Mouse (Mus musculus) gastrocnemius, postnatal 10 days (tissue): ENCODE results near the gene Rdh16f1. TPM values are rescaled to one million over a fixed set of nuclear protein-coding genes. Genes with fewer than 3 reads are reported as not detected.

Experiments used
- DNase-seq: peaks from one replicate; pipeline ENCODE4 v3.0.0; 2021; ENCODE audit warnings: mixed read lengths
- long read RNA-seq, 2 experiments: library from polyadenylated mRNA; stranded (forward); transcript quantifications; one replicate each; pipeline ENCODE4 v2.0.0; 2021
- total RNA-seq, 2 experiments: library from RNA; stranded (reverse); gene quantifications; 2 replicates each; pipeline ENCODE4 v1.2.3; 2021

The Rdh16f1 gene
- under 1 TPM in 1 of 2 experiments, not detected in 1; 0.34 TPM for total RNA-seq
- long read RNA-seq, experiment 1, result 0 reads
- long read RNA-seq, experiment 2, result 0 reads

DNA sequence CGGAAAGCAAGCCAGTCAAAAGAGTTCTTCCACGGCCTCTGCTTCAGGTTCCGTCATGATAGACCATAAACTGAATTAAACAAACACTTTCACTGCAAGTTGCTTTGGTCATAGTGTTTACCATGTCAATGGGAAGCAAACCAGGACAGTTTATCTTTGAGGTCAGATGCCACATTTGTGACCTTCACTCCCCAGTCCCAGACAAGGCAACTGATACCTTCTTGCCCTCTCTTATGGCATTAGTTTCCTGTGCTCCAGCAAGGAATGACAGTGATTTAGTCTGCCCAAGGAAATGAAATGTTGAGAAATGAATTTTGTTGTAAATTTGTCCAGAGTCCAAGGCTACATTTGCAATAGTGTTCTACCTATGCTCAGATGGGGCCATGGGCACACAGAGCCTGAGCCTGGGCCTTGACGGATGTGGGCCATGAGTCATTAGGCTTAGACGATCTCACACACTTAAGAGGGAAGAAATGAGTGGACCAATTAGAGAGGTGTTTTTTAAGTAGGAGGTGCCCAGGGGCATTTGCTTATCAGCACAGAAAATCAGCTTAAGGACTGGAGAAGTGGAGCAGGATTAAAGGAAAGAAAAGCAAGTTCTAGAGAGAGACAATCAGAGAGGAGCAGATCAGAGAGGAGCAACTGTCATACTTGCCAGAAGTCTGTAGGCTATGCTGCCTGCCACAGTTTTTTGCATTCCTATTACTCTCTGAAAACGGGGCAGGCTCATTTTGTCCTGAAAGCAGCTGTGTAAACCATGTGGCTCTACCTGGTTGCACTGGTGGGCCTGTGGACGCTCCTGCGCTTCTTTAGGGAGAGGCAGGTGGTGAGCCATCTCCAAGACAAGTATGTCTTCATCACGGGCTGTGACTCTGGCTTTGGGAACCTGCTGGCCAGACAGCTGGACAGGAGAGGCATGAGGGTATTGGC lies at the start of gene Rdh16f1, which contains the start of gene Rdh1:
Gene Rdh16f1 (plus strand): TSS at position 607 of the 930 bp plus-strand sequence.
Gene Rdh1 (plus strand): TSS at position 541 of the 930 bp plus-strand sequence.
- DNase-seq, result no peak

DNA sequence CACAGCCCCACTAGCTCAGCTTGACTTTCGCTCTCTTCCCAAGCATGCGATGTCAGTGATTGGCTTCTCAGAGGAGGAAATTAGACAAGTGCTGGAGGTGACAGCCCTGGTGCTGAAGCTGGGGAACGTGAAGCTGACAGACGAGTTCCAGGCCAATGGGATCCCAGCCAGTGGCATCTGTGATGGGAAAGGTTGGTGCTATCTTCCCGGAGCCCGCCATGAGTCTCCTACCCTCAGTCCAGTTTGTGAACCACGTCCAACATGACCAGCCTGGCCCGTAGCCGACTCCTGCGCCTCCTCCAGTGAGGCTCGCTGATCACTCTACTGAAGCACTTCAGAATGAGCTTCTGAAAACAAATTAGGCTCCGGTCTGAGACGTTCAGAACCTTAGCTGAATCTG lies 49.3 kb upstream of the Rdh16f1 start:
- no peak for DNase-seq

GRCm38 (mm10) chr10:127712736-127713135 lies 46.9 kb upstream of the Rdh16f1 start:
- DNase-seq, result no peak

GRCm38 (mm10) chr10:127721671-127722418 lies 37.7 kb upstream of the Rdh16f1 start:
- DNase-seq, result no peak

GRCm38 (mm10) chr10:127724178-127724577 lies 35.4 kb upstream of the Rdh16f1 start, which contains the start of gene Tac2:
Gene Tac2, plus strand, starts transcription at chr10:127724478.
- DNase-seq, result no peak

DNA sequence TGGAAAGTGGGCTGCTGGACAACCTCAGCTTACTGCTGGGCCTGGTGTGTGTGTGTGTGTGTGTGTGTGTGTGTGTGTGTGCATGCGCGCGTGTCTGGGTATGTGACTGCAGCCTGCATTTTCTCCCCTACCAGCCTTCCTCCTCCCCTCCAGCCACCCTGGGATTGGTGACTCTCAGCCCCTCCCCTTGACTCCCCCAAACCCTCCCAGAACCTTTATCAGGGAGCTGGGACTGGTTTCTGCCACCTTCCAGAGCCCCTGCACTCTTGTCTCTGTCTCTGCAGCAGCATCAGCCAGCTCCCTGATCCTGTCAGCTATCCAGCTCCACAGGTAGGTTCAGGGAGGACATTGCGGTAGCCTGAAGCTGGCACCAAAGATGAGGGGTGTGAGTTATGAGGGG lies 34.5 kb upstream of the Rdh16f1 start:
- no peak for DNase-seq

GRCm38 (mm10) chr10:127728437-127728836 lies 31.1 kb upstream of the Rdh16f1 start:
- no peak for DNase-seq

DNA sequence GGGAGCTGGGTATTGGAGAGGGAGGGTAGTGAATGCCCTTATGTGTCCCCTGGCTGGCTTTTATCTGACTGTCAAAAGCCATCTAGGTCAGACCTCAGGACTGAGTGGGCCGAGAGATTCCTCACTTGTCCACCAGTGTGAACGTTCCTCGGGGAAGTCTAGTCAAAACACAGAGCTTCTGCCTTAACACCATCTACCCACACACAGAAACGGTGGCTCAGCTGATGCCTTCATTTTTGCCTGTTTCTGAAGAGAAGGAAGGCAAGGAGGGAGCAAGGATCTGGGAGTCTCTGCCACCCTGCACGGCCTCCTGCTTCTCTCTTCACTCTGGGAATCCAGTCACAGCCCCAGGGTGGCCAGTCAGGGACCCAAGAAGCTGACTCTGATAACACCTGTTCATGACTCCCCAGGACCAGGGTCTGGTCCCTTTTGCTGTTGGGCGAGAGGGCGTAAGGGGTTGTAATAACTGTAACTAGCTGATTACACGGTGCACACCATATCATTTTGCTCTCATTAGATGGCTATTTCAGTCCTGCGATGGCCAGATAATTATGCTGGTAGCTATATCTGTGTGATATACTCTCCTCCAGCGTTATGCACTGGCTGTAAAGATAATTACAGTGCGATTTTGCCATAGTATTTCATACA lies 29.2 kb upstream of the Rdh16f1 start:
- DNase-seq, result no peak

- no peak for DNase-seq
Observed at GRCm38 (mm10) chr10:127730933-127731310, 28.7 kb upstream of the Rdh16f1 start.

DNA sequence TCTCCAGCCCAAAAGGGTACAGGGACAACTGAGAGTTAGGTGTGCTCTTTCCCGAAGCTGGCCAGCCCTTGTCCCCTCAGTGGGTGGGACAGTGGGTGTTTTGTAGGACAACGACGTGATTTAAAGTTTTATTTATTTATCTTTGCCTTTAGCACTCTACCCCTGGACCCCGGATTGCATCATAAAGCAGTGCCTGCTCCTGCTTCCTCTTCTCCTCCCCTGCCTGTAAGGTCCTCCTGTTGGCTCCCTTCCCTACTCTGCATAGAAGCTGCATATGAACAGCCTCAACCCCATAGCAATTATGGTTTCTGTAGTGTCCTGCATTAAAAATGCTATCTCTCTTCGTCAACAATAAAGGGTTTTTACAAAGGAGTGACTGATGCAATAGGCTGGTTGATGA lies 28.2 kb upstream of the Rdh16f1 start:
- no peak for DNase-seq

GRCm38 (mm10) chr10:127734434-127734833 lies 25.2 kb upstream of the Rdh16f1 start:
- no peak for DNase-seq

DNA sequence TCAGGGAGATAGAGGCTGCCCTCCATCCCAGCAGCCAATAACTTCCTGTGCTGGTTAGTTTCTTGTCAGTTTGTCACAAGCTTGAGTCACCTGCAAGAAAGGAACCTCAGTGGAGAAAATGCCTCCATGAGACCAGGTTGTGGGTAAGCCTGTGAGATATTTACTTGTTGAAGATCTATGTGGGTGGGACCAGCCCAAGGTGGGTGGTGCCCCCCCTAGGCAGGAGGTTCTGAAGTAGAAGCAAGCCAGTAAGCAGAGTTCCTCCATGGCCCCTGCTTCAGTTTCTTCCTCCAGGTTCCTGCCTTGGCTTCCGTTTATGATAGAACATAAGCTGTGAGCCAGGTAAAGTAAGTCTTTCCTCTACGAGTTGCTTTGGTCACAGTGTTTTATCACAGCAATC lies 23.3 kb upstream of the Rdh16f1 start:
- DNase-seq, result no peak

- DNase-seq, result no peak
Observed at GRCm38 (mm10) chr10:127736916-127737315, 22.7 kb upstream of the Rdh16f1 start.

DNA sequence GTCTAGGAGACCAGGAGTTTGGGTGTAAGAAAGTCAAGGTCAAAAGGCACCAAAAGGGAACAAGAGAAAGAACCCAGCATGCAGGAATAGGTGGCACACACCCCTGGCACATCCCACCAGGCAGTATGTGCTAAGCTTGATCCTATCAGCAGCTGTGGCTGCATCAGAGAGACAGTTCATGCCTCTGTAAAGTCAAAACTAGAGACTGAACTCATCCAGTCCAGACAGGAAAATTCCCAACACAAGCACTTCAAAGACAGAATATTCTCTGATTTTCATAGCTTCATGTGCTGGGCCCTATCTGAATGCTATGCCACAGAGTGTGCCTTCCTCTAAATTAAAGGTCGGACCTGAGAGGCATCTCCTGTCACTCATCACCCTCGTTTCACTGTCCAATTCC lies 22.0 kb upstream of the Rdh16f1 start:
- no peak for DNase-seq

- no peak for DNase-seq
Observed at GRCm38 (mm10) chr10:127738151-127738882, 21.3 kb upstream of the Rdh16f1 start.

- peak; percentile 89 for DNase-seq
Observed at GRCm38 (mm10) chr10:127739083-127739660, 20.4 kb upstream of the Rdh16f1 start, which contains the start of gene Zbtb39. Gene Zbtb39, plus strand, starts transcription at chr10:127739538.

DNA sequence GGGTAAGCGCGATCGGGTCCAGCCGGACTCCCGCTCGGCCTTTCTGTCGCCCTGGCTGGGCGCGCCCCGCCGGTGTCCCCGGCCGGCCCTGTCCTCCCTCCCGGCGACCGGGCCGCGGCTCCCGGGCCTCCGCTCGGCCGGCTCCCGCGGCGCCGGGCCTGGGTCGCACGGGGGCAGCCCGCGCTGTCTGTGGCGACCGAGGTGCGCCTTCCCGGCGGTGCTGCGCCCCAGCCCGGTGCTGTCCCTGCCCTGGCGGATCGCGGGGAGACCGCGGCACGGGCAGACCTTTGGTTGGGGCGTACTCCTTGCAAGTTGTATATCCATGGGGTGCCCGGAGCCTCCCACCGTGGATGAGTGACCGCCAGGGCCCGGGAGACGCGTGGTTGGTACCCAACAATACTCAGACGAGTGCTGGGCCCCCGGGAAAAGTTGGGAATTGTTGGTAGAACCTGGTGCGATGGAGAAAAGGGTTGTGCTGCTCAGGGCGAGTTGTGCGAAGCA lies 19.9 kb upstream of the Rdh16f1 start:
- DNase-seq, result no peak

DNA sequence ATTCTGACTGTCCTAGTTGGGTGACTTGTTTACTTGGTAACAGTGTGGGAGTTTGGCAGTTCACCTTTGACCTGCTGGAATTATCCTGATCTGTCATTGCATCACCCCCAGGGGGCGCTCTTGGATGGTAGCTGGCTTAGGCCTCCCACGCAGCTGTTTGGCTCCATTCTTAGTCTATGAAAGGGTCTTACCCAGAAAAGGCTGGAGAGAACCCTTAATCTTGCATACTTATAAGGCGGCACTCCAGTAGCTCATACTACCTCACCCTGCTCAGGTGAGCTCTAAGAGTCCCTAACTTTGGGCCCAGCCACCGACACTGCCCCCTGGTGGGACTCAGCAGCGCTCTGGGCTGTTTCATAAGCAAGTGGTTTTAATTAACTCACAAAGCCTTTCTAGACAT lies 14.9 kb upstream of the Rdh16f1 start:
- peak; percentile 59 for DNase-seq

DNA sequence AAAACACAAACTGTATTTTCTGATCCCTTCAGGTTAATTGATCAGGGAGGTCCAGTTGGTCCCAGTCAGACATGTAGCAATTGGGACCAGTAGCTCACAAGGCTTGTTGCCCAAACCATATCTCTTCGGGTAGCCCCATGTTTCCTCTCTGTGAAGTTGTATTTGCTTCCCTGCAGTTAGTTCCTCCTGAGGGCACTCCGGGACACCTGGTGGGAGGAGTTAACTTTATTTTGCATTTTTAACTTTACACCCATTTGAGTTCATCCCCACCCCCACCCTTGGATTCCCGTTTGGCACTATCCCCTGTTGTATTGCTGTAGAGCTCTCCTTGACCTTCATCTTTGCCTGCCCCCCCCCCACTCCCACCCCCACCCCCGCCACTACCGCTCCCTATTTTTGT lies 13.7 kb upstream of the Rdh16f1 start:
- DNase-seq, result no peak

DNA sequence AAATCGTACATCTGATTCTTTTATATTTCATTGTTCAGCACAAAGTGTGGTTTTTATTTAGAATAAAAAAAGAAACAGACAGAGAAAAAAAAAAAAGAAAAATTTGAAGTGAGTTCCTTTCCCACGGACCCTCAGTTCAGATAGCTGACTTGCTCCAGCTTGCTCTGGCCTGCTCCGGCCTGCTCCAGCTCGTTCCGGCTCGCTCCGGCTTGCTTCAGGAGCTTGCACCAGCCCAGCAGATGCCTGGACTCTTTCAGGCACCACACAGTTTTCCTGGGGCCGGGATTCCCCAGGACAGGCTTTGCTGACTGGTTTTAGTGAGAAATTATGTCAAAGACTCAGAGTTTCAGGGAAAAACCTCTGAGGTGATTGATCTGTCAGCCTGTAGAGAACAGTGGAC lies 12.3 kb upstream of the Rdh16f1 start:
- DNase-seq, result no peak
